Mouse (Mus musculus) midbrain, postnatal 0 days (tissue): ENCODE data around the gene Afg1l. TPM values are rescaled to one million over a fixed set of nuclear protein-coding genes. Genes with fewer than 3 reads are reported as not detected.

ENCODE experiments used
- ATAC-seq: fragments of 200-750 bp; cut with Nextera tagmentation; 2 replicates; pipeline ENCODE4 v1.8.0; 2017; ENCODE audit warnings: moderate number of reproducible peaks, mild to moderate bottlenecking, moderate TSS enrichment, moderate library complexity; ENCODE audit not compliant: low FRiP score
- DNase-seq: peaks from one replicate; pipeline ENCODE4 v3.0.0-alpha.2; 2015; ENCODE audit warnings: low spot score
- H3K27ac ChIP-seq: fragments of 300-500 bp; sonication (generic); 2 replicates; pipeline ENCODE4 v1.5.1; 2014; ENCODE audit warnings: low read depth, mild to moderate bottlenecking, low read length, mixed read lengths
- H3K27me3 ChIP-seq: fragments of 300-500 bp; sonication (generic); 2 replicates; pipeline ENCODE4 v1.6.1; 2014; ENCODE audit warnings: low read length, control low read depth, mixed read lengths; ENCODE audit not compliant: insufficient read depth
- H3K36me3 ChIP-seq: fragments of 300-500 bp; sonication (generic); 2 replicates; pipeline ENCODE4 v1.6.1; 2014; ENCODE audit warnings: low read length, control low read depth, mixed read lengths; ENCODE audit not compliant: insufficient read depth
- H3K4me1 ChIP-seq: fragments of 300-500 bp; sonication (generic); 2 replicates; pipeline ENCODE4 v1.6.1; 2014; ENCODE audit warnings: mild to moderate bottlenecking, control low read depth, antibody characterized with exemption, low read length, mixed read lengths; ENCODE audit not compliant: insufficient read depth
- H3K4me2 ChIP-seq: fragments of 300-500 bp; sonication (generic); 2 replicates; pipeline ENCODE4 v1.6.1; 2014; ENCODE audit warnings: low read depth, mild to moderate bottlenecking, low read length, mixed read lengths; ENCODE audit not compliant: poor library complexity, severe bottlenecking
- H3K4me3 ChIP-seq: fragments of 300-500 bp; sonication (generic); 2 replicates; pipeline ENCODE4 v1.5.1; 2014; ENCODE audit warnings: low read depth, mild to moderate bottlenecking, low read length, moderate library complexity
- H3K9ac ChIP-seq: fragments of 300-500 bp; sonication (generic); replicated peaks from 2 replicates; pipeline ENCODE4 v1.6.1; 2014; ENCODE audit warnings: mild to moderate bottlenecking, low read length, moderate library complexity, mixed read lengths; ENCODE audit not compliant: poor library complexity, severe bottlenecking
- H3K9me3 ChIP-seq: fragments of 300-500 bp; sonication (generic); 2 replicates; pipeline ENCODE4 v1.6.1; 2016; ENCODE audit warnings: low read length, control low read depth
- CTCF ChIP-seq: IDR thresholded peaks from 2 replicates; pipeline ENCODE4 v1.5.1; 2016; ENCODE audit warnings: antibody characterized with exemption, mild to moderate bottlenecking
- WGBS: fragments of 180-500 bp; shearing (Covaris S2); extraction: QIAGEN DNeasy Blood & Tissue Kit; methylation state at CpG from one replicate; pipeline ENCODE4 v1.1.7; 2014; 5-methylcytosine and 5-hydroxymethylcytosine counted together
- polyA plus RNA-seq: library from polyadenylated mRNA; unstranded; fragments of >200 nt; fragmentation: Nextera tagmentation; extraction: Ambion mirVana; gene quantifications from 2 replicates; pipeline ENCODE4 v1.2.1, GENCODE M21; 2015
- total RNA-seq: library from RNA; depleted of rRNA; stranded (reverse); fragments of >200 nt; gene quantifications from 2 replicates; pipeline ENCODE4 v1.2.3, GENCODE M21; 2014

Afg1l gene
- total and polyA plus RNA-seq, 2 experiments from 2014 or later, result 5.8 to 8.5 TPM

GRCm38 (mm10) chr10:42277476-42278306, 200.7 kb downstream of the Afg1l start:
- Histone ChIP-seq H3K27ac (peak overlapping the region; percentile 90), H3K9me3 (no peaks in the 10 kb centered on the region), H3K4me2 (peak overlapping the region; percentile 98), H3K27me3 (no peaks in the 10 kb centered on the region), H3K4me3 (peak overlapping the region; percentile 82), H3K36me3 (no peaks in the 10 kb centered on the region), H3K4me1 (peaks cover 6% of the 10 kb centered on the region; the same call in 1 of the 2 replicates), H3K9ac (peak overlapping the region; percentile 71)
- DNase-seq (peak; percentile 99), ATAC-seq (peak; percentile 94)
- TF ChIP-seq CTCF, result peak; percentile 18; the same call in 1 of the 2 replicates
- under 1% methylated on average over 71 of the region's 78 CpGs for WGBS

GRCm38 (mm10) chr10:42276507-42277345, 201.6 kb downstream of the Afg1l start, which contains the start of gene Foxo3:
Gene Foxo3 (minus strand): TSS chr10:42276755.
- Histone ChIP-seq H3K4me1 (peaks cover 6% of the 10 kb centered on the region; the same call in 1 of the 2 replicates), H3K9ac (peak within 1 kb of the TSS; percentile 69), H3K9me3 (no peaks in the 10 kb centered on the region), H3K27me3 (no peaks in the 10 kb centered on the region), H3K36me3 (no peaks in the 10 kb centered on the region), H3K27ac (peak within 1 kb of the TSS; percentile 90), H3K4me2 (peak within 1 kb of the TSS; percentile 98), H3K4me3 (peak within 1 kb of the TSS; percentile 82)
- peak; percentile 94 for DNase-seq
- peak; percentile 75 for ATAC-seq
- TF ChIP-seq CTCF, result no peak
- WGBS, result under 1% methylated on average over 61 of the region's 88 CpGs

- peaks cover 6% of the 10 kb centered on the region; the same call in 1 of the 2 replicates for H3K4me1 ChIP-seq
- H3K27me3 ChIP-seq, result no peaks in the 10 kb centered on the region
- no peaks in the 10 kb centered on the region for H3K36me3 ChIP-seq
- ATAC-seq (peak; percentile 5; the same call in 1 of the 2 replicates), DNase-seq (peak; percentile 74)
- H3K4me2 ChIP-seq, result peak overlapping the region; percentile 98
- peak overlapping the region; percentile 69 for H3K9ac ChIP-seq
- H3K27ac ChIP-seq, result peak overlapping the region; percentile 90
- WGBS, result under 1% methylated on average over 39 of the region's 40 CpGs
- TF ChIP-seq CTCF, result no peak
- H3K9me3 ChIP-seq, result no peaks in the 10 kb centered on the region
- H3K4me3 ChIP-seq, result peak overlapping the region; percentile 82
These were observed 202.4 kb downstream of the Afg1l start for GRCm38 (mm10) chr10:42275871-42276501.

- no peak for TF ChIP-seq CTCF
- no peaks in the 10 kb centered on the region for H3K9me3 ChIP-seq
- H3K27ac ChIP-seq, result peak overlapping the region; percentile 90
- H3K4me1 ChIP-seq, result peaks cover 6% of the 10 kb centered on the region; the same call in 1 of the 2 replicates
- no peaks in the 10 kb centered on the region for H3K27me3 ChIP-seq
- peak; percentile 36 for DNase-seq
- peak overlapping the region; percentile 98 for H3K4me2 ChIP-seq
- ATAC-seq, result no peak
- peak overlapping the region; percentile 69 for H3K9ac ChIP-seq
- H3K36me3 ChIP-seq, result no peaks in the 10 kb centered on the region
- WGBS, result under 1% methylated on average over 38 of the region's 54 CpGs
- H3K4me3 ChIP-seq, result peak overlapping the region; percentile 82
These were observed 202.9 kb downstream of the Afg1l start for GRCm38 (mm10) chr10:42275401-42275870.

- TF ChIP-seq CTCF, result no peak
- H3K9ac ChIP-seq, result peak overlapping the region; percentile 69
- no peaks in the 10 kb centered on the region for H3K27me3 ChIP-seq
- H3K4me3 ChIP-seq, result peak overlapping the region; percentile 82
- ATAC-seq, result no peak
- no peaks in the 10 kb centered on the region for H3K36me3 ChIP-seq
- DNase-seq, result peak; percentile 15
- no peaks in the 10 kb centered on the region for H3K9me3 ChIP-seq
- H3K4me1 ChIP-seq, result peaks cover 6% of the 10 kb centered on the region; the same call in 1 of the 2 replicates
- H3K4me2 ChIP-seq, result peak overlapping the region; percentile 98
- WGBS, result 4% methylated on average over 63 of the region's 65 CpGs
- H3K27ac ChIP-seq, result 0 out of 2 replicates have a peak overlapping the region, but pooled peaks have one; percentile 90
These were observed 203.5 kb downstream of the Afg1l start for GRCm38 (mm10) chr10:42274712-42275400.
